ENCODE assay signal across 15 mouse cellular contexts in the genomic region with DNA sequence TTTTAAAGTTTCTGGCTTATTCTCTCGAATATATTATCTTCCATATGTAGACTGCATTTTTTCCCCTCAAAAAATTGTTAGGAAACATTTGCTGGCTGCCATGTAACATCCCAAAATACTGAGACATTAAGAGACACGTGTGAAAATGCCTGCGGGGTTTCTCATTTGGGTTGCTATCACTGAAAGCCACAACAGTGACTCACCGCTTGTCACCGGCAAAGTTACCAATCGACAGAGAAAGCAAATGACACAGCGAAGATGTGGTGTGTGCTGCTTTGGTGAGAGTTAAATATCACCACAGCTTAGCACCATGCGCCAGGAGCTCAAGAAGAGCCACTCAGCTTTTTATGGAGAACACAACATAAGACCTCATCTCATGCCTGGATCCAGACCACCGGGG. TPM values are rescaled to one million over a fixed set of nuclear protein-coding genes. Genes with fewer than 3 reads are reported as not detected.
DNase-seq lines count a peak whose midpoint lies in the region; ATAC-seq lines count a peak whose summit lies in the region.
"Had no signal": no experiment of that assay in that cellular context is flagged by ENCODE, and none has a peak within 500 bp of the region (broad histone marks: within the 10 kb centered on the region; RNA-seq: fewer than 3 reads in every experiment).

No protein-coding gene starts in this region.

- H3K4me1 ChIP-seq in heart, embryonic 15.5 days (replicated peaks): peaks cover 5% of the 10 kb centered on the region; the same call in 1 of the 2 replicates
- H3K4me1 ChIP-seq in heart, embryonic 12.5 days (replicated peaks): peaks cover 16% of the 10 kb centered on the region

- WGBS in heart, embryonic 15.5 days: 47% methylated on average over 9 of the region's 9 CpGs
- WGBS in heart, embryonic 12.5 days: 43% methylated on average over 9 of the region's 9 CpGs

- H3K27ac ChIP-seq in heart, embryonic 15.5 days: 0 out of 2 replicates have a peak overlapping the region, but pooled peaks have one; percentile 20
- H3K27ac ChIP-seq in heart, embryonic 12.5 days (ENCODE audit: poor library complexity, severe bottlenecking): no peak overlapping the region

- no peaks in the 10 kb centered on the region for H3K27me3 ChIP-seq in heart, embryonic 15.5 days
- H3K27me3 ChIP-seq in heart, embryonic 12.5 days (replicated peaks): no peaks in the 10 kb centered on the region
- H3K27me3 ChIP-seq: limb, embryonic 13.5 days had no signal

- H3K4me3 ChIP-seq in heart, embryonic 15.5 days: no peak overlapping the region
- no peak overlapping the region for H3K4me3 ChIP-seq in heart, embryonic 12.5 days
- H3K4me3 ChIP-seq: limb, embryonic 13.5 days had no signal

- H3K4me2 ChIP-seq in heart, embryonic 15.5 days: no peak overlapping the region
- no peak overlapping the region for H3K4me2 ChIP-seq in heart, embryonic 12.5 days
- H3K4me2 ChIP-seq: limb, embryonic 13.5 days; lung, embryonic 14.5 days; midbrain, embryonic 11.5 days had no signal

- no peaks in the 10 kb centered on the region for H3K9me3 ChIP-seq in heart, embryonic 15.5 days (replicated peaks)
- H3K9me3 ChIP-seq in heart, embryonic 12.5 days (replicated peaks): no peaks in the 10 kb centered on the region
- H3K9me3 ChIP-seq: limb, embryonic 13.5 days had no signal

- no peak overlapping the region for H3K9ac ChIP-seq in heart, embryonic 15.5 days
- no peak overlapping the region for H3K9ac ChIP-seq in heart, embryonic 12.5 days
- H3K9ac ChIP-seq: limb, embryonic 13.5 days; lung, embryonic 14.5 days had no signal

- DNase-seq in 3T3-L1 (ENCODE audit: low read depth, low spot score) (peak; percentile 93), NIH3T3 (ENCODE audit: low read depth) (peak; percentile 66)
- no peak for DNase-seq in cerebellum, adult 18-20 months
- DNase-seq in kidney, postnatal 4 days: no peak
- DNase-seq: gastrocnemius, postnatal 36 days; heart, postnatal 14 days; layer of hippocampus, adult 9-11 months; lung, embryonic 14.5 days; thymus, postnatal 14 days had no signal

- no peaks in the 10 kb centered on the region for H3K36me3 ChIP-seq in heart, embryonic 15.5 days
- no peaks in the 10 kb centered on the region for H3K36me3 ChIP-seq in heart, embryonic 12.5 days
- H3K36me3 ChIP-seq: limb, embryonic 13.5 days had no signal

- no peak for ATAC-seq in heart, embryonic 15.5 days (replicated peaks; ENCODE audit: insufficient number of reproducible peaks, insufficient read depth, low FRiP score, low read depth)
- no peak for ATAC-seq in heart, embryonic 12.5 days (ENCODE audit: insufficient number of reproducible peaks, low FRiP score)
- peak; percentile 67 for ATAC-seq in megakaryocyte progenitor cell, adult 5-6 weeks (replicated peaks; ENCODE audit: poor library complexity)
- ATAC-seq: inflammation-experienced regulatory T-cells, adult 6 months had no signal

RNA-seq across cellular contexts. Expression of gene Rerg, which starts 44.9 kb away (rescaled TPM):
- 5.5 and 6.2 TPM in 2 replicates for polyA plus RNA-seq in heart, embryonic 15.5 days (2015; fragmentation: Nextera tagmentation; extraction: Ambion mirVana)
- polyA plus RNA-seq in heart, embryonic 12.5 days (2016; fragmentation: Nextera tagmentation; extraction: Ambion mirVana): 4.4 and 6.6 TPM in 2 replicates
- 0.22 TPM in 1 of 2 replicates, not detected in the other for total RNA-seq in megakaryocyte progenitor cell, adult 5-6 weeks (2015)
- total RNA-seq in megakaryocyte progenitor cell, adult 5-6 weeks (2017): not detected in 2 replicates
- polyA plus RNA-seq: inflammation-experienced regulatory T-cells, adult 6 months had no signal

Comparison
In these comparisons a context has a peak if more than half of its experiments do, and no peak if none do; other contexts are left out.
1. DNase-seq: peak in 3T3-L1 (single experiment) and NIH3T3 (single experiment); none in cerebellum, adult 18-20 months (0 of 2) and kidney, postnatal 4 days (0 of 2).